Mouse (Mus musculus): Measurements from ENCODE around the gene Bcap31.

DNA sequence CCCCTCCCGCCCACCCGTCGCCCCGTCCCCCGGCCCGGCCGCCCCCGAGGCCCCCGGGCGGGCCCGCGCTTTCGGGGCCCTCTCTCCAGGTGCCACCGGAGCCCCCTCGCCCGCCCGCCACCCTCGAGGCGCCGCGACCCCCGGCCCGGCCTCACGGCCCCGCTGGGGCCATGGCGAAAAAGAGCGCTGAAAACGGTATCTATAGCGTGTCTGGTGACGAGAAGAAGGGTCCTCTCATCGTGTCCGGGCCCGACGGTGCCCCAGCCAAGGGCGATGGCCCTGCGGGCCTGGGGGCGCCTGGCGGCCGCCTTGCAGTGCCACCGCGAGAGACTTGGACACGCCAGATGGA, 42.4 kb downstream of the Bcap31 start:
- TF ChIP-seq GATA1 (IDR thresholded peaks at IDR 0.05; ENCODE audit: borderline replicate concordance, low read length) (no peak), FLI1 (IDR thresholded peaks at IDR 0.05; ENCODE audit: low read length) (no peak)

Data from megakaryocyte, embryonic 14.5 days (primary cell).